ENCODE assay signal across 8 mouse cellular contexts in the genomic region with DNA sequence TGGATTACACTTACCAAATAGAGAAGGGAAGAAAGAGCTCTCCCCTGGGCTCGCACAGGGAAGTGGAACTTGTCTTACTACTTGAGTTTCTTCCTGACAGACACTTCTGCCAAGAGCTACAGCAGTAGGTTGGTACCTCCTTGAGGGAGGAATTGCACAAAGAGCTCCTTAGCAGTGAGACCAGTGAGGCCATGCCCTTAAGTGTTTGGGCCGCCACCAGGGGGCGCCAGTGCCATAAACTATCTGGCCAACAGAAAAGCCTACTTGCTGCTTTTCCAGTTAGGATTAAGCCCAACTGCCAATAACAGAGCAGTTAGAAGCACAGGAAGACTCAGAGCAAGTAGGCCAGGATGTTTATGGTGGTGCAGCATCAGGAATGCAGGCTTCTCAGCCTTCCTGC. TPM values are rescaled to one million over a fixed set of nuclear protein-coding genes. Genes with fewer than 3 reads are reported as not detected.
DNase-seq lines count a peak whose midpoint lies in the region; ATAC-seq and TF ChIP-seq lines count a peak whose summit lies in the region.

No protein-coding gene starts in this region.

- no peak overlapping the region for H3K4me3 ChIP-seq in left cerebral cortex, adult 2 months

- H3K27ac ChIP-seq in left cerebral cortex, adult 2 months: no peak overlapping the region

- DNase-seq in adipocyte (ENCODE audit: low spot score): peak; percentile 92
- DNase-seq in cerebellum, postnatal 36 days: peak; percentile 80 to 82
- DNase-seq in gastrocnemius, adult 18-20 months (ENCODE audit: low spot score): peak; percentile 85
- DNase-seq in induced T-regulatory cell, adult 2 months (ENCODE audit: low read depth): peak; percentile 90
- peak; percentile 78 to 84 for DNase-seq in left cerebral cortex, adult 2 months (ENCODE audit: extremely low spot score in 1 of 2, low spot score in 2 of 2)
- DNase-seq in skeletal muscle tissue, adult 2 months (ENCODE audit: low read depth, low spot score): peak; percentile 86
- peak; percentile 69 for DNase-seq in yolk sac, embryonic 10.5 days (ENCODE audit: low spot score)

- ATAC-seq in megakaryocyte progenitor cell, adult 5-6 weeks (replicated peaks; ENCODE audit: poor library complexity): peak; percentile 95

- TF ChIP-seq CTCF in left cerebral cortex, adult 2 months (IDR thresholded peaks at IDR 0.05): peak; percentile 93

- intact Hi-C loops in left cerebral cortex, adult 2 months (cut with DNase I): loop anchor here (2.0 kb wide), 1 partner anchor 31 kb away; a partner anchor contains a TSS

RNA-seq across cellular contexts. Expression of a gene that starts 31.4 kb away (rescaled TPM):
- 1 to 10 TPM; 1.8 to 2.5 TPM for total RNA-seq in gastrocnemius, adult 18-20 months (2021)
- 1 to 10 TPM; 3.4 to 3.7 TPM for total RNA-seq in left cerebral cortex, adult 2 months (2021)
- 12.6 and 14.7 TPM in 2 replicates for total RNA-seq in megakaryocyte progenitor cell, adult 5-6 weeks (2015)
- total RNA-seq in megakaryocyte progenitor cell, adult 5-6 weeks (2017): 18.0 and 19.4 TPM in 2 replicates

RNA-seq across cellular contexts. Expression of a gene that starts 50.4 kb away (rescaled TPM):
- total RNA-seq in gastrocnemius, adult 18-20 months (2021): 1 to 10 TPM; 2.0 to 2.3 TPM
- 1 to 10 TPM; 7.6 to 8.6 TPM for total RNA-seq in left cerebral cortex, adult 2 months (2021)
- 1.5 and 1.8 TPM in 2 replicates for total RNA-seq in megakaryocyte progenitor cell, adult 5-6 weeks (2015)
- total RNA-seq in megakaryocyte progenitor cell, adult 5-6 weeks (2017): 1.1 and 4.4 TPM in 2 replicates

RNA-seq across cellular contexts. Expression of a gene that starts 57.5 kb away (rescaled TPM):
- not detected for total RNA-seq in gastrocnemius, adult 18-20 months (2021)
- not detected for total RNA-seq in left cerebral cortex, adult 2 months (2021)
- total RNA-seq in megakaryocyte progenitor cell, adult 5-6 weeks (2015): not detected in 2 replicates
- total RNA-seq in megakaryocyte progenitor cell, adult 5-6 weeks (2017): not detected in 2 replicates
